Mouse (Mus musculus) ovary, adult 18-20 months (tissue): Measurements from ENCODE around the gene Zfp398.
"Not testable (repeated sequence)": the region's sequence is repeated elsewhere in the genome, so short reads cannot be mapped to it uniquely, and the experiment has no call there.

ENCODE experiments used
- DNase-seq: peaks from one replicate; pipeline ENCODE4 v3.0.0; 2022; ENCODE audit warnings: low spot score, mixed read lengths

Gene Zfp398

DNA sequence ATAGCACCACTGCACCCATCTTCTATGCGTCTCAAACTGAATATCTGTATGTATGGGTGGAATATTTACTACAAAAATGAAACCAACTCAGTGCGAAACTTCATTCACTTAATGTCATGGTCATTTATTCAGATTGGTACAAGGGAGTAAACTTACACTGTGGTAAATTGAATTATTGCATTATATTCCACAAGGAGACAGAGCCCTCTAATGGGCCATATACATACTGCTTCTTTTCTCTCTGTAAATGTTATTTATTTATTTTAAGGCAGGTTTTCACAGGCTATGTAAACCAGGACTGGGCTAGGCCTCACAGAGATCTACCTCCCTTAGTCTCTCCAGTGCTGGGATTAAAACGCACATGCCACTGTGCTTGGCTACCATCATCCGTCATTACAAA is 8.0 kb upstream of the Zfp398 start:
- no peak for DNase-seq

DNA sequence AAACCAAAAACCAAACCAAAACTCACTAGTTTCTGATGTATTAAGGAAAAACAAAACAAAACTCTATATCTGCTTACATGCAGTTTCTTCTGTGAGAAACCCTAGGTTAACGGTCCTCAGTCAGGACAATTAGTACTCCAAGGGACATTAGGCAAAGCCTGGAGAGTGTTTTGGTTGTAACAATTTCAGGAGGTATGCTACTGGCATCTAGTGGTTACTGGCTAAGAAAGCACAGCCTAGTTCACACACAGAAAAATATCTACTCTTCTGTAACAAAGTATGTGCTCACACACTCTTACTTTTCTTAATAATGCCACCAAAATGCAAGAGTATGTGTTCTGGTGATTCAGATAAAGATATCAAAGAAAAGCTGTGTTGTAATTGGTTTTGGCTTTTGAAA is 6.5 kb upstream of the Zfp398 start:
- DNase-seq: no peak

DNA sequence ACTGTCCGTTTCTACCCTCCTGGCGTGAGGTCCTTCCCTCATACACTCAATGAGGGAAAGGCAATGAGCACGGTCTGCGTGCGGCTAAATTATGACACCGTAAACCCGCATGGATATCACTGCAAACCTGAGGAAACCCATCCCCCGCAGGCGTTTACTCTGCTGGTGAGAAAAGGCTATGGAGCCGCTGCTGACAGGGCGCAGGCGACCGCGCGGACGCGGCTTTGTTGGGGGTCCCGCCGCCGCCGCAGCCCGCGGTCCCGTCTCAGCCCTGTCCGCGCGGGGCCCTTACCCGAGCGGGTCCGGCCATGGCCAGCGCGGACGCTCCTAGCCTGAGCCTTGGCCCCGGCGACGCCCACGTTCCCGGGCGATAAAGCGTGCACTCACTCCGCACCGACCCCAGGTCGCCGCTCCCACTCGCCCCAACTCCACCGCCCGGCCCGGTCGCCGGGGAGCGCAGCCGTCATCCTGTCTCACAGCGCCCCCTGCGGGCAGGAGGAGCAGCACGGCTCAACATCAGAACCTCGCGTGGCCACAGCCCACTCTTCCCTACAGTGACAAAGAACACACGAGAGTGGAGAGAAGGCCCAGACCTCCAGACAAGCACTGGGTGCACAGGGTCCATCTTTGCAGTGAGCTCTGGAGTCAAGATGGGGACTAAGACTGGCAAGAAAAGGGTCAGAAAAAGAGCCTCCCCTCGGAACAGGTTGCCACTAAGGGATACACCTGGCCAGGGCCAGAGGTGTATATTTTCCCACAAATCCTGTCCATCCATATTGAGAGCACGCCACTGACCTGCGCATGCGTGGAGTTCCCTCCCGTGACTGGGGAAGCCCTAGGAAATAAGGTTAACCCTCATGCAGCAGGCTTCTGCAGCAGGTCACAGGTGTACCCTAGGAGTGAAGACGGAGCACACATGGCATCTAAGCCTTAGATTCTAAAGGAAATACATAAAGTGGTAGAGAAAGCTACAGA is 5.1 kb upstream of the Zfp398 start, which contains the start of gene Zfp786:
Gene Zfp786 (minus strand): TSS at position 764 of the 975 bp plus-strand sequence.
- peak; percentile 82 for DNase-seq

DNA sequence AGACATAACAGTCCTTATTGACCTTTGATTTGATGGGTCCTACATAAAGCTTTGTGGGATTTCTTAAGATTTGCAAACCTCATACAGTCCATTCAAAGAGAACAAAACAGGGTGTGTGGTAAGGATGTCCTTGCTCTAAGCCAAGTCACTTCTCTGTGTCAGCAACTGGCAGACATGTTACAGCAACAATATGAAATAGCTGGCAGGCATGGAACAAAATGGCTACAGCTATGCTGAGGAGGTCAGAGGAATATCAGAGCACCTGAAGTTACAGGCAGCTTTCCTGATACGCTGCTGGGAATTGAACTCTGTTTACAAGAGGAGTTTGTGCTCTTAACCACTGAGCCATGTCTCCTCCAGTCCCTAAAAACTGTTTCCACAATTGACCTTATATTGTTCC is 3.2 kb upstream of the Zfp398 start:
- no peak for DNase-seq

DNA sequence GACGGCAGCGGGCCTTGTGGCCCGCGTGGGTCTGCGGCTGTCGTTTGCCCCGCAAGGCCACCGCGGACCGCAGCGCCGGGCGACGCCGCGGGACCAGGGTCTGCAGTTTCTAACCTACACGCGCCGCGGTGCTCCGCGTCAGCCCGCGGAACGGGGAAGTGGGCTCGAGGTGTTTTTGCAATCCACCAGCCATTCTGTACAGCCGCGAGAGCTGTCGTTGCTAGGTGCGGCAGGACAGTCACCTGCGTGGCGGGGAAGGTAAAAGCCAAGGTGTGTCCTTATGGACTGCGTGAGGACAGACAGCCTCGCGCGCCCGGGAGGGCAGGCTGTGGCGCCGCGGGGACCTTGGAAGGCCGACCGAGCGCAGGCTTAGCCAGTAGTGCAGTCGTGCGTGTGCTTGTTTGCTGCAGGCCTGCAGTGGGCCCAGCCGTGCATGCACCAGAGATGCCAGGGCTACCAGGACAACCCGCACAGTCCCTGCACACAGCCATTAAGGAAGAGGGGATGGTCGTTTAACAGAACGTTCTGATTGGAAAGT is 592 bp downstream of the Zfp398 start:
- peak; percentile 25 for DNase-seq

DNA sequence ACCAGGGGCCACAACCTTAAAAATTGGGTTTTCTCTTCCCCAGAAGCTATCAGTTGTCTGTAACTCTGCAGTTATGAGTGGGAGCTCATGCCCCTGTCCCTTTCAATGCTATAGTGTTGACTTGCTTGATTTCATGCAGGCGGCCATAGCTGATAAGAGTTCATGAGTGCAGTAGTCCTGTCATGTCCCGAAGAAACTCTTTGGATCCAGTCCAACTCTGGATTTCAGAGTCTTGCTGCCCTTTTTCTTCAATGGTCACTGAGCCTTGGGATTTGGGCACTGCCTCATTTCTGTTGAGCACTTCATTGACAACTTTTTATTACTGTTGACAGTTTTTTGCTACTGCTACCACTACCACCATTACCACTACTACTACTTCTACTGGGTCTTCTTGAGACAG is 2.2 kb downstream of the Zfp398 start:
- DNase-seq: no peak

DNA sequence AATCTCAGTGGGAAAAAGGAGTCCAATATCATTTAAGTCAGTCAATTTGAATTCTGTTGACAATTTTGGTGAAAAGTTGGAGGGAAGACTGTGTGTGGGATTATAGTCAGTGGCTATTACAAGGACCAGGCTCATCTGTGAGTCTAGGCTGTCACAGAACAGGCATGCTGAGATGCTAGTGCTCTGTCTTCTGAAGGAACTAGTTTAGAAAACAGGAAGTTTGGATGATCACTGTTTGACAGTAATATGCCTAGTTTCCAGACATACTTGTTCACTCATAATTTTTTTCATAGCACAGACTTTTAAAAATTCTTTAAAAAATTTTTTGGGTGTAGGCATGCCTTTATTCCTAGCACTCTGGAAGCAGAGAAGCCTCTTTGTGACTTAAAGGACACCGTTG is 5.6 kb downstream of the Zfp398 start:
- no peak for DNase-seq

DNA sequence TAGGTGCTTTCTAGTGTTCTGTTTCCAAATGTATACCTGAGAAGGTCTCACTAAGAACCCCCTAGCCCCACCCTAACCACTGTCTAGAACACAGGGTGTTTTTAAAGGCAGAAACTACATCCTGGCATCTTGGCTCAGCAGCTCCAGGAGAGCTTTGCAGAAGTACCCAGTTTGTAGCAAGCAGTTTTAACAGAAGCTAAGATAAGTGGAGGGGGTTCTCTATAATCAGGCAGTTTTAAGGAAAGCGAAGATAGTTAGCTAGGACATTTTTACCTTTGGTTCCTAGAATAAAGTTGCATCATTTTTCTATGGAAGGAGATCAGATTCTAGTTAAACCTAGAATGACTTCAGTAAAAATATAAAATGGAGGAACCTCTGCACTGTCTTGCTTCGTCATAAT is 6.4 kb downstream of the Zfp398 start:
- no peak for DNase-seq

DNA sequence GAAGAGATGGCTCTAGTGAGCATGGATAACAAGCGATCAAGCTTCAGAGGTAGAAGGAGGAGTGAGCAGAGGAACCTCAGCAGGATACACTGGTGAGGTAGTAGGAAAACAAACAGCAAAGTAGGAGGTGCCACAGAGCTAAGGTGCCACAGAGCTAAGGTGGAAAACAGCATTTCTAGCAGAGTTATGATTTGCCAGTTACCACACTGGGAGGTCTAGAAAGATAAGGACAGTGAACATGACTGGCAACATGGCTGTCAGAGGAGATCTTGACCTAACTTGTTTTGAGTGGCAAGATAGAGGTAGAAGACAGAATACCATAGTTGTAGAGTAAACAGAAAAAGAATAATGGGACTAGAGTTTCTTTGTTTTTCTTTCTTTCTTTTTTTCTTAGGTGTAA is 6.9 kb downstream of the Zfp398 start:
- DNase-seq: no peak

DNA sequence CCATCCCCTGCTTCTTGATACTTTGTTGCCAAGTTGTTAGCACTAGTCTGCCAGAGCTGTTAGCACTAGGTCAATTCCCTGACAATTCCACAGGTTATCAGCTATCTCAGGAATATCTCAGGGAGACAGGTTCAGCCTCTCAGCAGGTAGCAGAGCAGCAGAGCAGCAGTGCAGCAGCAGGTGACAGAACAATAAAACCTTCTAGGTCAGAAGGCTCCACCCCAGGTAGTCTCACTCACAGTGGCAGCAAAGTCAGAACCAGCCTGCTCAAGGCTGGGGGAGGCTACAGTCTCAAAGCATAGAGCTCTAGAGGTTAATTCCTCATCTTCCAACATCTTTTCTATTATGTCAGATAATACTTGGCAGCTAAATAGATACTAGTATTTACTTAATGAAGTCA is 10.3 kb downstream of the Zfp398 start:
- no peak for DNase-seq

DNA sequence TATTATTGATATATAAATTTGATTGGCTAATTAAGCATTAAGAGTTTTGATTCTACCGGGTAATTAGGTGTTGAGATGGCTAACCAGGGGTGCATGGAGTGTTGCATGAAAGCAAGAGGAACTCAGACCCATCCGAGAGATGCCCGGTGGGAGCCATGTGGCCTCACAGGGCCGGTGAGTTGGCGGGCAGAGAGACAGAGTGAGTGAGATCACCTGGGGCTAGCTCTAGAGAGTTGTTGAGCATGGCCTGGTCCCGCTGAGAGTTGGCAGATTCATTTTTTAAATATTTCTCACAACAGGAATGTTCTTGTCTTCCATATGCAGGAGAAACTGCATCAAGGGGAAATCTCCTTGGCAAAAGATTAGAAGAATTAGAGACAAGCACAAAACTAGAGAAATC is 21.8 kb downstream of the Zfp398 start:
- no peak for DNase-seq

DNA sequence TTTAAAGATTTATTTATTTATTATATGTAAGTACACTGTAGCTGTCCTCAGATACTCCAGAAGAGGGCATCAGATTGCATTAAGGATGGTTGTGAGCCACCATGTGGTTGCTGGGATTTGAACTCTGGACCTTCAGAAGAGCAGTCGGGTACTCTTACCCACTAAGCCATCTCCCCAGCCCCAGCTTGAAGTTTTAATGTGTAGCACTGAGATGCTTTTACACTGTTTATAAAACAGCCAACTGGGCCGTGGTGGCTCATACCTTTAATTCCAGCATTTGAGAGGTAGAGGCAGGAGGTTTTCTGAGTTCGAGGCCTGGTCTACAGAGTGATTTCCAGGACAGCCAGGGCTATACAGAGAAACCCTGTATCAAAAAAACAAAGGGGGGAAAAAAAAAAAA is 22.3 kb downstream of the Zfp398 start:
- not testable (repeated sequence) for DNase-seq

DNA sequence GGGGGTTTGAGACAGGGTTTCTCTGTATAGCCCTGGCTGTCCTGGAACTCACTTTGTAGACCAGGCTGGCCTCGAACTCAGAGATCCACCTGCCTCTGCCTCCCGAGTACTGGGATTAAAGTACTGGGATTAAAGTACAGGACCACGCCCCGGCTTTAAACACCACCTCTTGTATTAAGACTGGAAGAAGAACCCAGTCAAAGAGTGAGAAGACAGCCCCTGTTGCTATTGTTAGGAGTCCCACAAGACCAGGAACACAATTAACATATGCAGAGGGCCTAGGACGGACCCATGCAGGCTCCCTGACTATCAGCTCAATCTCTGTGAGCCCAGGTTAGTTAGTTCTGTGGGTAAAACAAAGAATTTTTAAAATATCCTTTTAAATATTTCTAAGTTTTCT is 36.8 kb downstream of the Zfp398 start:
- no peak for DNase-seq

DNA sequence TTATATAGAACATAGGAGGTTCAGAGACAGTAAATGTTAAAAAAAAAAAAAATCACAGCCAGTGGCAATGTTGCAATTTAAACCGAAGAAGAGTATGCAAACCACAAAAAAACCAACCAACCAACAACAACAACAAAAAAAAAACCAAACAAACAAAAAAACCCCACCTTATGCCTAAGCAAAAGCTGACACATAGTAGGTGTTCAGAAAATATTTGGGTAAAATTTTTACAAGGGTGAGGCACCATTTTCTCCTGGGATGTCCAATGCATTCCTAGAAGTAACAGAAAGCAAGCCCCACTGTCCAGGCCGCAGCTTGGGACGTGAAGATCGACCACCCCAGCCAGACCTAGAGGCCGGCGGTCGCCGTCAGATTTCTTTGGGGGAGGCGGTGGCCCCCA is 41.6 kb downstream of the Zfp398 start, which contains the start of gene Zfp282:
Gene Zfp282 (plus strand): TSS at position 147 of the 400 bp plus-strand sequence.
- DNase-seq: no peak

DNA sequence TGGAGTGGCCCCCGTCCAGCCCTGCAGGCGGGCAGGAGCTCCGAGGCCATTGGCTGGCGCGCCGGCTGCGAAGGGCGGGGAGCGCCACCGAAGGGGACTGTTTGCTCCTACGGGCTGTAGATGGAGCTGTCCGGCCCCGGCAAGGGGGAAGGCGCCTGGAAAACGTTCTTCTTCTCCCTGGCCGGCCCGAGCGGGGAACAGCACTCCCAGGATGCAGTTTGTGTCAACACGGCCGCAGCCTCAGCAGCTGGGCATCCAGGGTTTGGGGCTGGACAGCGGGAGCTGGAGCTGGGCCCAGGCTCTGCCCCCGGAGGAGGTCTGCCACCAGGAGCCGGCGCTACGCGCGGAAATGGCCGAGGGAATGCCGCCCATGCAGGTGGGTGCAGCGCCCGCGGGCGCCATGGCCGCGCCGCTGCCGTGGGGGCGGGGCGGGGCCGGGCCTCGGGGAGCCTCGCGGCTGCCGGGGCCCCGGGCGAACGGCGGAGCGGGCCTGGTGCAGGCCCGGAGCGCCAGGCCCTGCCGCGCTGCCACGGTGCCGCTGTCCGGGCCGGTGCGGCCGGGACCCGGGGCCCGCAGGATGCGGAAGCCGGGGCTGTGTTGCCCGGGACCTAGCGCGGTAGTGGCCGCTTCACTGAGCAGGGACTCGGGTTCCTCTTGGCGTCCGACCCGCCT is 42.1 kb downstream of the Zfp398 start:
- peak; percentile 88 for DNase-seq

DNA sequence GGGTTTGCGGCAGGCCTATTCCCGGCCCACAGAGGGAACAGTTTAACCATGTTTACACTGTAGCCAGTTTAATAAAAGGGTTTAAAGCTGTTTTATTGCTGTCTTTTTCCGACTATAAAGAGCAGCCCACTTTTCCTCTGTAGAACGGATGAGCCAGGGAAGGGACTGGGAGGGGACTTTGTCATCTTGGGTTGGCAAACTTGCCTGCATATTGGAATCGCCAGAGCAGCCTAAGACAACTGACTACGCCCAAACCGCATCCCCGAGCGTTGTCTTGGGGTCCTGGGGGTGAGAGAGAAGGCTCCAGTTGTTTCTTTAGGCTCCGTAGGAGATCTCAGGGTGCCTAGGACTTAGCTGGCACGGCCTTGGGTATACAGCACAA is 42.7 kb downstream of the Zfp398 start:
- no peak for DNase-seq

DNA sequence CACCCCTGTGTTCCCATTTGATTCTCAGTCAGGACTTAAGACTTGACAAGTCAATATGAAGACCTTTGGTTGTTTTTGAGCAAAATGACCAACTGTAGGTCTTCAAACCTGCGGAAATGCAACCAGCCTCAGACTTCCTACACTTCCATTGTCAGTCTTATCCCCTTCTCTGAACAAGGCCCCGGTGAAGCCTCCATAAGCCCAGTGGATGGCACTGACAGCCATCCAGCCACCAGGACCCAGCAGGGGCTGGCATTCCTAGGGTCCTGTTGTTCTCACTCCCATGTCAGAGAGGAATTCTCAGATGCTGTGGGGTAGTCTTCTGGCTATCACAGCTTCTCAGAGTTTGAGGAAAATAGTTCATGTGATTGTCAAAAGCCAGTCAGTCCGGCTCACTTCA is 43.1 kb downstream of the Zfp398 start:
- no peak for DNase-seq

DNA sequence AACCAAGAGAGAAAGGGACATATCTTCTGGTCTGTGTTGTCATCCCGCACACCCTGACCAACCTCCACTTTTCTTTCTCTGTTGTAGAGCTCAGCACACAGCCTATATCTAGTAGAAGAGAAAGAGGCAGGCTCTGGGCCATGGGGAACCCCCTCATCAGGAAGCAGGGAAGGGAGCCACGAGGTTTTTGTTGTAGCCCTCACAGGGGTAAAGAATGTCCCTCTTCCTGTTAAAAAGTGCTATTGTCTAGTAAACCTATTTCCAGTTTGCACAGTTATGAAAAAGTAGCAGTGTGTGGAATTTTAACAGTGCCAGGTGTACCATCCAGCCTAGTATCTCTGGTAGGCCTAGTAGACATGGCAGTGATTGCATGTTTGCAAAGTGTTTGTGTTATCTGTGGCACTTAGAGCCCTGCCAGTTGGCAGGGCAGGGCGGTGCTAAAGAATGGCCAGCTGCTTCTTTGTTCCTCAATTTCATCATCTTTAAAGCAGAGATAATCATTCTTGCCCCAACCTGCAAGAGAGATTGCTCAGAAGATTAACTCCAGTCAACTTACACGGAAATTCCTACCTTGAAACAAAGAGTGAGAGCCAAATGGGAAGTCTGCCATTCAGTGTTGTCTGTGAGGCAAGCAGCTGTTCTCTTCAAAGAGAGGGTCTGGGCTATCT is 43.7 kb downstream of the Zfp398 start:
- DNase-seq: no peak

DNA sequence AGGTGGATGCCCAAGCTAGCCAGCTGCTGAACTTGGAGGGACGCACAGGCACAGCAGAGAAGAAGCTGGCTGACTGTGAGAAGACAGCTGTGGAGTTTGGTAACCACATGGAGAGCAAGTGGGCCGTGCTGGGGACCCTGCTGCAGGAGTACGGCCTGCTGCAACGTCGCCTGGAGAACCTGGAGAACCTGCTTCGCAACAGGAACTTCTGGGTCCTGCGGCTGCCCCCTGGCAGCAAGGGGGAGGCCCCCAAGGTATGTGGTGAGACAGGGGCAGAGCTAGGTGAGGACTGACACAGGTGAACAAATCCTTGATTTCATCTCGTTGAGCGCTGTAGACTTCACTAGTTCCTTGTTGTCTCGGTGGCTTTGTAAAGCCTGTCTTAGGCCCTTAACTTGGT is 44.7 kb downstream of the Zfp398 start:
- no peak for DNase-seq

DNA sequence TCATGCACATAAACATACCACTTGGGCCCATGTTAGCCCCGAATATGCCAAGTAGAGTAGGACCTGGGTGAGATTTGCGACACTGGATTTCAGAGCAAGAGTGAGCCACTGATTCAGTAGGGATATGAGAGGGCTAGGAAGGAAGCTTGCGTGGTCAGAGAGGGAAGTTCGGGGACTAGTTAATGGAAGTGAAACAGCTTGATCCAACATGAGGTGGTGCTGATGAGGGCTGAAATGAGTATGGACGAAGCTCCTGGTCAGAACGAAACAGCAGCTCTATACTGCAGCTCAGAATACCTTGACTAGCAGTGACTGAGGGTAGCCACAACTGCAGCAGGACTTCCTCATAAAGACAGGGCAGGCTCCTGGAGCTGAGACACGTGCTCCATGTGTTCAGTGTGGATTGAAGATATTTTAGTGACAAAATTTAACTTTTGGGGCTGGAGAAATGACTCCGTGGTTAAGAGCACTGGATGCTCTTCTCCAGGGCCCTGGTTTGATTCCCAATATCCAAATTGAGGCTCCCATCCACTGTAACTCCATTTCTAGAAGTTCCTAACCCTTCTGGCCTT is 53.4 kb downstream of the Zfp398 start:
- DNase-seq: no peak

DNA sequence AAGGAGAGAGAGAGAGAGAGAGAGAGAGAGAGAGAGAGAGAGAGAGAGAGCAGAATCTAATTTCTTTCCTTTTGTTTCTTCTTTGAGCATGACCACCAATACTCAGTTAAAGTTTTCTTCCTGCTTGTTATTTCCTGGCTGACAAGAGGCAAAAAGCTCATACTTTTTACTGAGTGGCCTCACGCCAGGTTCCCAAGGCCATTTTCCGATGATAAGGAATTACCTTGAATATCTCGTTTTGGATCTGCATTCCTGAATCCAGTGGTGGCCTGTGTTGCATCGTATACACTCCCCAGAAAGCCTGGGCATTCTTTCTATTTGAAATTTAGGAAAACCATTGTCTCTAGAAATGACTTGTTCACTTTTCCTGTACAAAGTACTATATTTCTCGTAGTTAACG is 64.0 kb downstream of the Zfp398 start:
- no peak for DNase-seq

DNA sequence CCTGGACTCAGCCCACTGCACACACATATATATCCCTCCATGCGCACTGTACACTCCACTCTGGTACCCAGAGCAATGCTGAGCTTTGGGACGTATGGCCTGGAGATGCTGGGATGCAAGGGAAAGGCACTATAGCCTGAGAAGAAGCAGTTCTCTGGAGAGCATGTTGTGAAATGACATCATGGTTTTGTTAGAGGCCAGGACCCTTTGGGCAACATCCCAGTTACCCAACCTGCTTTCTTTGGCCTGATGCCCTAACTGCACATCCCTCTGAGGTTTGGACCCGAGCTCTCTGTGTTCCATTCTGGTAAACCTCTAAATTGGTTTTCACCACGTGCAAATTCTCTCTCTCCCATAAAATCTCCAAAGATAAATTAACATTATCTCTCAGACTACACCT is 68.1 kb downstream of the Zfp398 start:
- DNase-seq: no peak
